Mouse (Mus musculus) 3134 (cell line): ENCODE measurements around the gene Gm9958.

Experiments
- DNase-seq: peaks from one replicate; pipeline ENCODE4 v3.0.0-alpha.2; 2011; ENCODE audit warnings: low spot score; ENCODE audit not compliant: insufficient read length; ENCODE audit errors: extremely low read depth

Gm9958 gene

GRCm38 (mm10) chr5:90367067-90367303, at the start of gene Gm9958:
Gene Gm9958, plus strand, starts transcription at chr5:90367204.
- DNase-seq = no peak

DNA sequence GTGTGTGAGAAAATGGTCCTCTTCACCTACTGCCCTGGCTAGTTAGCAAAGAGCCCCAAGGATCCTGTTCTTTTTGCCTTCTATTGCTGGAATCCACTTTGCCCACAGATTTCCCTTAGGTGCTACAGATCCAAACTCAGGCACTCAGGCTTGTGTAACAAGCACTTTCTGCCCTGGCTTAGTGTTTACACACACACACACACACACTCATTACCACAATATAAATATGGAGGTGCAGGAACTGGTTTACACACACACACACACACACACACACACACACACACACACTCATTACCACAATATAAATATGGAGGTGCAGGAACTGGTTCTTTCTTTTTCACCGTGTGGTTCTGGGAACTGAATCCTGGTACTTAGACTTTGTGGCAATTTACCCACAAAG, 35.9 kb upstream of the Gm9958 start:
- DNase-seq = no peak

DNA sequence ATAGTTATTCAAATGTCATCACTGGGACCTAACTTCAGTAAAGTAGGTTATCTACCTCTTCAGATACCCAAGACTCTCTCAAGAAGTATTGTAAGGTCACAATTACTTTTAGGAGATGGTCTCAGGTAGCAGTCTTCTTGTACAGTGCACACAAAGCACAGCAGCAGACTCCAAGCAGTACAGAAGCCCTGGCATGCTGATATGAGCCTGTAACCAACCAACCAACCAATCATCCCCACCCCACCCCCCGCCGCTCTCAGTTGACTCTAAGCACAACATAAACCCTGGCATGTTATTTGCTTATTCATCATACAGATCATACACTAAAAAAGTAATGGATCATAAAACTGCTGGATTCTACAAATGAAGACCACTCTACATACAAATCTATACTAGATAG, 34.5 kb upstream of the Gm9958 start:
- no peak for DNase-seq

DNA sequence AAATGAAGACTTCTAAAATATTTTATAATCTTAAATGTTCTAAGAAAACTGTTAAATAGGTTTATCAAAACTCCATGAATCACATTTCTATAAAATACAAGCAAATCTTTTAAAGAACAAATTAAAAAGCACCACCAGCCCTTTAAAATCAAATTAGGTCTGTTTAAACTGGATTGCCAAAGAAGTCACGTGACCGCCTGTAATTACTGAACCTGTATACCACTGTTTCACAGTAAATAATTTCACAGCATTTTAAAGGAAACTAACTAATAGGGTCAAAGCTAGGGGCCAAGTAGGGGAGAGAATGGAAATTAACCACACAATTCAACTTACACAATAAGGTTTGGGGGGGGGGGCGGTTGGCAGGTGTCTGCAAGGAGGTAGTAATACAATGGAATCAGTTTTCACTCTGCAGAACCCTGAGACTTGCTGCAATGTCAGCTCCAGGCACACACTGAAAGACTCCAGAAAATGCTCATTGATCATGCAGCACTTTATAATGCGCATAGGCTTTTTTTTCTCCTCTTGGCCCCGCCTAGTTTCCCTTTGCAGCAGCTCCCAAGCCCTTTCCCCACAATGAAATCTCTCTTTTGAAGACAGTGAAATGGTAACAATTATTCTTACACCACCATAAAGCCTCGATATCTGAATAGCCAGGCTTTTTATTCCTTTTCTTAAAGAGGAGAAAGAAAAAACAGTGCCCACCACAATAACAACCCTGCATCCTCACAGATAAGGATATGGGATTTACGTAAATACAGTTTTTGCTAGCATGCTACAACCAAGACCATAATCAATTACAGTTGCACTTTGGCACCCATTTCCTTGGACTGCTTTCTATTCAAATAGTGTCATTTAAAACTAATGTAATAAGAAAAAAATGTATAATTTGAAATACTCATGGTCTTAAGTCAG, 28.6 kb upstream of the Gm9958 start:
- DNase-seq = no peak

- peak; percentile 13 for DNase-seq
Observed at GRCm38 (mm10) chr5:90339129-90339952, 27.7 kb upstream of the Gm9958 start.

GRCm38 (mm10) chr5:90339953-90340343, 27.1 kb upstream of the Gm9958 start:
- no peak for DNase-seq

DNA sequence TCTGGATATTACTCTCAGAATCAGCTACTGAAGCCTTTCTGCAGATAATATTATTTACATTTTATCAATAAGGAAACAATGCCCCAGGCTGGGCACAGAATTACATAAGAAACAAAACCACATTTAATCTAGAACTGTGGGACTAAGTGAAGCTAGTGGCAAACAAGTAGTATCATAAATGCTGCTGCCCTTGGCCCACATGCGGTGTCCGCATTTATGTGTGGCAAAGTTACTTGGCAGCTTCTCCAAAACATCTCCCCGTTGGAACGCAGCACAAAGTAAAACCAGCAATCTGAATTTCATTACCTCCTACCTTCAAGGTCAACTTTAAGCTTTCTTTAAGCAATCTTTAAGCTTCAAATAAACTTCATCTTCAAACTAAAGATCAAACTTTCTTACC, 26.2 kb upstream of the Gm9958 start:
- DNase-seq = no peak

DNA sequence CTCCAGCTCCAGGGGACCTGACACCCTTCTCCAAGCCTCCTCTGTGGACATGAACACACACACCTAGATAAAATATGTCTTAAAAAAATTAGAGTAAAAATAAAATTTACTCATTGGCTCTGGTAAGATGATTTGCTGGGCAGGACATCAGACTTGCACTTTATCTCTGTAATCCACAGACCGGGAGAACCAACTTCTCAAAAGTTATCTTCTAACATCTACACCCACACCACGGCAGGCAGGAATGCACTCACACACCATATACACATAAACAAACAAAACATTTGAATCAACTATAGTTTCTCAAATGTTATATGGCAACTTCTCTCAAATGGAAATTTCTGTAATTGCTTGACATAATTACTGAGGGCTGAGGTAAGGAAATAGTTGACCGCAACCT, 20.1 kb upstream of the Gm9958 start:
- DNase-seq = no peak

GRCm38 (mm10) chr5:90353552-90354317, 13.3 kb upstream of the Gm9958 start:
- DNase-seq = no peak

DNA sequence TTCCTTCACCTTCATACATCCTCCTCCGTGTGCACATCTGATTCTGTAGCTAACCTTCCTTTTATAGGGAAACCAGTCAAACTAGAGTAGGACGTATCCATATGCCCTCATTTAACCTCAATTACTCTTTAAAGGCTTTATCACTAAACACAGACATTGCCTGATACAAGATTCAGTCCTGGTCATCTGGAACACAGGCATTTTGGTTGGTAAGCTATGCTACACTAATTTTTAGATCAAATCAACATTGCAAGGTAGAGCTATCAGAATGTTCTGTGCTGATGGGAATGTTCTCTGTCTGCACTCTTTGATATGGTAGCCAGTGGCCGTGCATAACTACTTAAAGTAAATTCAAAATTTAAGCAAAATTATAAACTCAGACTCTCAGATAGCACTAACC, 11.2 kb upstream of the Gm9958 start:
- DNase-seq = no peak

DNA sequence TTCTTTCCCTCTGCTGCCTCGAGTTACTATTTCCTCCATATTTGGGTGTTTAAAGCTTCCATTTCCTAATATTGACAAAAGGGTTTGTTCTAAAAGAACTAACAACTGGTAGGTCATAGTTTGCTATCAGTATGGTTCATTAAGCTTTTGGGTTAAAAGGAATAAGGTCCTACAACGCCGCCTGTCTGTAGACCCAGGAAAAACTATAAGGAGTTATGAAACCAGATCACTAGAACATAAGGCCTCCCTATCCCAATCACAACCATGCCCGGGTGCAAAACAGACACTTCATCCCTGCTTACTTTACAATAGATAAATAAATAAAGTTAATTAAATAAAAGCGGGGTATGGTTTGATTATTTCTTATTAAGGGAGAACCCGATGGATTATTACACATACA, 2.5 kb upstream of the Gm9958 start:
- peak; percentile 40 for DNase-seq

- DNase-seq = peak; percentile 71
Observed at GRCm38 (mm10) chr5:90365141-90365951, 1.7 kb upstream of the Gm9958 start.

GRCm38 (mm10) chr5:90366121-90367066, 610 bp upstream of the Gm9958 start, which contains the start of gene Ankrd17:
Gene Ankrd17, minus strand, starts transcription at chr5:90366577.
- DNase-seq = peak; percentile 96

- DNase-seq = no peak
Observed at GRCm38 (mm10) chr5:90370401-90370800, 3.4 kb downstream of the Gm9958 start.

GRCm38 (mm10) chr5:90373708-90374107, 6.7 kb downstream of the Gm9958 start:
- no peak for DNase-seq

DNA sequence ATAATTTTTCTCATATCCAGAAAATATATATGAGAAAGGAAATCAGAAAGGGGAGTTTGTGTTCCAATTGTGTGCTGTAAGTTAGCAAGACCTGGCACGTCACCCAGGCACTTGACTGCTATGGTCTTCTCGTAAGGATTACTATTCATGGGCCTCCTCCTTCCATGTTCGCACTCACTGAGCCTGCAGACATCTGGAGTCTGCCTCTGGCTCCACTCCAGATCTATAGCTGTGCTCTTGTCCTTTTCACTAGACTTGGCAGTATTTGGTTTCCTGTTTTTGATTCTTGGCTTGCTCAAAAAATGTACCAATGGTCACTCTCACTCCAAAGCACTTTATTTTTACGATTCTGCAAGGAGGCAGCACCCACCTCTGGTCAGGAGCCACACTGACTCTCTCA, 14.5 kb downstream of the Gm9958 start:
- DNase-seq = no peak

DNA sequence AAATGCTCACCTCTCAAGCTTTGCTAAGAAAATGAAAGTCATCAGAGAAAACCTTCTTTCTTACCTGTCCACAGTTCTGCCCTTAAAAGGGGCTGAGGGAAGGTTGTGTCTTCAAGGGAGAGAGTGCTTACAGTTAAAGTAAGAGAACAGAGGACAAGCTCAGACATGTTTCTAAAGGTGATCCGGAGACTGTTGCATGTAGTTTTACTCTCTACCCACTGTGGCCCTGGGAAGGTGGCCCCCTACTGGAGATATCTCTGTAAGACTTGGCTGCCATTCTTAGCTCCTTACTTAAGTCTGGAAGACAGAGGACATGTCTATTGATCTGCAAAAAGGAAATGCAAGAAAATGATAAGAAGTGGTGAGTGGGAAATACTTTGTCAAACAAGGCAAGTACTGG, 16.1 kb downstream of the Gm9958 start:
- DNase-seq = peak; percentile 3

DNA sequence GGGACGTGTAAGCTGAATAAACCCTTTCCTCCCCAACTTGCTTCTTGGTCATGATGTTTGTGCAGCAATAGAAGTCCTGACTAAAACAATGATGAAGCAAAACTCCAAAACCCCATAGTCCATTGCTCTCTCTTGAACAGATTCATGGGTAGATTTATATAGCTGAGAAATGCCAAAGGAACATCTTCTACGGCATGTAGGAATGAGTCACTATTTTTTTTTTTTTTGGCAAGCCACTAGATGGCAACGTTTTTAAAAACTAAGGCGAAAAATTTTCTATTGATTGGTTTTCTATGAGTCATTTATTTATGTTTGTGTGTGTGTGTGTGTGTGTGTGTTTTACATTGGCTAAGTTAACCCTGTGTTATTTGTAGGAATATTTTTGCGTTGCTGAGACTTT, 26.8 kb downstream of the Gm9958 start:
- DNase-seq = no peak

GRCm38 (mm10) chr5:90394322-90394721, 27.3 kb downstream of the Gm9958 start:
- DNase-seq = no peak
